Mouse (Mus musculus) neural tube, embryonic 11.5 days (tissue): ENCODE results near the gene Kyat1. TPM values are rescaled to one million over a fixed set of nuclear protein-coding genes. Genes with fewer than 3 reads are reported as not detected.
"Not testable (repeated sequence)": the region's sequence is repeated elsewhere in the genome, so short reads cannot be mapped to it uniquely, and the experiment has no call there.

Experiments
- ATAC-seq: fragments of 200-750 bp; cut with Nextera tagmentation; 2 replicates; pipeline ENCODE4 v1.8.0; 2017; ENCODE audit warnings: moderate number of reproducible peaks, mild to moderate bottlenecking, moderate TSS enrichment, moderate library complexity; ENCODE audit not compliant: insufficient read depth, low FRiP score, low TSS enrichment
- DNase-seq: peaks from one replicate; pipeline ENCODE4 v3.0.0-alpha.2; 2015; ENCODE audit warnings: low spot score
- H3K27ac ChIP-seq: fragments of 300-500 bp; sonication (generic); 2 replicates; pipeline ENCODE4 v1.5.1; 2014; ENCODE audit warnings: low read depth, mild to moderate bottlenecking, low read length
- H3K27me3 ChIP-seq: fragments of 300-500 bp; sonication (generic); 2 replicates; pipeline ENCODE4 v1.6.1; 2014; ENCODE audit warnings: mild to moderate bottlenecking, low read length, mixed read lengths; ENCODE audit not compliant: control insufficient read depth, insufficient read depth
- H3K36me3 ChIP-seq: fragments of 300-500 bp; sonication (generic); 2 replicates; pipeline ENCODE4 v1.6.1; 2014; ENCODE audit warnings: mild to moderate bottlenecking, low read length, moderate library complexity, mixed read lengths; ENCODE audit not compliant: control insufficient read depth, insufficient read depth
- H3K4me1 ChIP-seq: fragments of 300-500 bp; sonication (generic); 2 replicates; pipeline ENCODE4 v1.6.1; 2014; ENCODE audit warnings: low read length, mixed read lengths; ENCODE audit not compliant: control insufficient read depth, insufficient read depth
- H3K4me2 ChIP-seq: fragments of 300-500 bp; sonication (generic); 2 replicates; pipeline ENCODE4 v1.6.1; 2014; ENCODE audit warnings: low read depth, mild to moderate bottlenecking, moderate library complexity
- H3K4me3 ChIP-seq: fragments of 300-500 bp; sonication (generic); 2 replicates; pipeline ENCODE4 v1.5.1; 2014; ENCODE audit warnings: low read depth, low read length
- H3K9ac ChIP-seq: fragments of 300-500 bp; sonication (generic); 2 replicates; pipeline ENCODE4 v1.6.1; 2014; ENCODE audit warnings: mild to moderate bottlenecking, low read length
- H3K9me3 ChIP-seq: fragments of 300-500 bp; sonication (generic); 2 replicates; pipeline ENCODE4 v1.6.1; 2016; ENCODE audit warnings: low read length; ENCODE audit not compliant: control insufficient read depth
- WGBS: fragments of 180-500 bp; shearing (Covaris S2); extraction: QIAGEN DNeasy Blood & Tissue Kit; methylation state at CpG from one replicate; pipeline ENCODE4 v1.1.7; 2014; 5-methylcytosine and 5-hydroxymethylcytosine counted together
- polyA plus RNA-seq: library from polyadenylated mRNA; unstranded; fragments of >200 nt; fragmentation: Nextera tagmentation; extraction: Ambion mirVana; gene quantifications from 2 replicates; pipeline ENCODE4 v1.2.1, GENCODE M21; 2014

Kyat1 gene
- polyA plus RNA-seq, 1 experiment from 2014 or later = 10.5 TPM

DNA sequence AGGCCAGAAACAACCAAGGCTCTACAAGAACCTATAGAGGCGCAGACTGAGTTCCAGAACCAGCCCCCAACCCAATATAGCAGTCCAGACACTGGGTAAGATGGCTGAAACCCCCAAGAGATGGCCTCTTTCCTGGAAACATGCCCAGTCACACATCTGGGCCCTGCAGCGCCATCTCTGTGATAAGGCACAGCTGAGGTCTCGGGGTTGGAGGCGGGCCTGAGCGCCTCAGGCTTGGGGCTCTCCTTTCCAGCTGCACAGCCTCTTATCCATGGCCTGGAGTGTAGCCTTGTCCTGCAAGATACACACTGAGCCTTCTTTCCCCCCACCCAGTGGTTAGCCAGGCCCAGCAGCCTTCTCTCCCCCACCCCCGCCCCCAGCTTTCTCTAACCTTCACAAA lies 20.4 kb downstream of the Kyat1 start:
- WGBS = 92% methylated on average over 6 of the region's 6 CpGs
- no peaks in the 10 kb centered on the region for H3K9me3 ChIP-seq
- no peaks in the 10 kb centered on the region for H3K27me3 ChIP-seq
- H3K27ac ChIP-seq = no peak overlapping the region
- no peaks in the 10 kb centered on the region for H3K36me3 ChIP-seq
- H3K4me3 ChIP-seq = no peak overlapping the region
- ATAC-seq (no peak), DNase-seq (no peak)
- H3K4me1 ChIP-seq = no peaks in the 10 kb centered on the region
- H3K9ac ChIP-seq = no peak overlapping the region
- H3K4me2 ChIP-seq = no peak overlapping the region

DNA sequence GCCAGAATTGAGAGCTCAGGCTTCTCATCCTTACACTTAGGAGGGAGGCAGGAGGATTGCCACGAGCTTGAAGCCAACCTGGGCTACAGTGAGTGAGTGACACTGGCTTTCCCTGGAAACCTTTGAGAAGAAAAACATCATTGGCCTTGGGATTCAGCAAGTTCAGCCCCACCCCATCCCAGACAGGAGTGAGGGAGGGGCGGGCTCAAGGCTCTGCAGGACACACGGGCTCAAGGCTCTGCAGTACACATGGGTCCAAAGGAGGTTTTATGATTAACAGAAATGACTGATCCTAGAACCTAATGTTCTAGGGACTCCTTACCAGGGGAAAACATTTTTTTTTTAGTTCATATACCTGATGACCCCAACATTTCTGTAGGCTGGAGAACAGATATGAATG lies 21.9 kb downstream of the Kyat1 start:
- WGBS = 79% methylated on average over 3 of the region's 3 CpGs

DNA sequence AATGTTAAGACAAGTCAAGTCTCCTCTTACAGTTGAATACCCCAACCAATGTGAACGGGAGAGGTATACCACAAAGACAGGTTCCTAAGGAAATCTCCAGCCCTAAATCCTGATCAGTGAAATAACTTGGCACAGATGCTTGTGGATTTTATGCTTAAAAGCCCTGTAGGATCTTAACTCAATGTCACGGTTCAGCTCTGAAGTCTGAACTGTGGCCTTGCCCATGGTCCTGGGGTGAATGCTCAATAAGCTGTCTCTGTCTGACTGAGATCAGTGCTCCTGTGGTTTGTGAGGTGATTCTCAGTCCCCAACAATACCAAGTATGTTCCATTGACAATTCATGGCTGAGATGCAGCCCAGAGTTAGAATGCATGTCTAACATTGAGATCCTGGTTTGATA lies 23.2 kb downstream of the Kyat1 start:
- DNase-seq (no peak), ATAC-seq (no peak)
- Histone ChIP-seq H3K9me3 (no peaks in the 10 kb centered on the region), H3K36me3 (no peaks in the 10 kb centered on the region), H3K27me3 (no peaks in the 10 kb centered on the region), H3K4me1 (peaks cover 4% of the 10 kb centered on the region), H3K27ac (no peak overlapping the region), H3K4me2 (no peak overlapping the region), H3K9ac (no peak overlapping the region), H3K4me3 (no peak overlapping the region)
- WGBS = 89% methylated on average over 2 of the region's 2 CpGs

More for the DNA sequence above, 21.9 kb downstream of the Kyat1 start:
- DNase-seq (no peak), ATAC-seq (no peak)
- Histone ChIP-seq H3K9me3 (no peaks in the 10 kb centered on the region), H3K27me3 (no peaks in the 10 kb centered on the region), H3K27ac (no peak overlapping the region), H3K4me2 (no peak overlapping the region), H3K36me3 (no peaks in the 10 kb centered on the region), H3K9ac (no peak overlapping the region), H3K4me1 (no peaks in the 10 kb centered on the region), H3K4me3 (no peak overlapping the region)

DNA sequence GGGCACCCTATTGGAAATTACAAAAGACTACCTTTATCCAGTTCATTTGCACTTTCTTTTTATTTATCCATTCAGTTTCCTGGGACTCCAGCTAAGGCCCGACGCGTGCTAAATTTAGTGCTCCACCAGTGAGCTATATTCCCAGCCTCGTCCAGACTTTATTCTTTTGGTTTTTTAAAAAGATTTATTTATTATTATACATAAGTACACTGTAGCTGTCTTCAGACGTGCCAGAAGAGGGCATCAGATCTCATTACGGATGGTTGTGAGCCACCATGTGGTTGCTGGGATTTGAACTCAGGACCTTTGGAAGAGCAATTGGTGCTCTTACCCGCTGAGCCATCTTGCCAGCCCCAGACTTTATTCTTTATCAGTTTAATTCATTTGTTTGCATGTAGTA lies 26.9 kb downstream of the Kyat1 start:
- not testable (repeated sequence) for H3K27ac ChIP-seq, H3K9me3 ChIP-seq, H3K4me1 ChIP-seq, H3K9ac ChIP-seq, H3K27me3 ChIP-seq, ATAC-seq, DNase-seq
- Histone ChIP-seq H3K36me3 (peaks cover 14% of the 10 kb centered on the region), H3K4me3 (peak overlapping the region; percentile 68; the same call in 1 of the 2 replicates), H3K4me2 (peak overlapping the region; percentile 70)
- WGBS = 52% methylated on average over 7 of the region's 7 CpGs

DNA sequence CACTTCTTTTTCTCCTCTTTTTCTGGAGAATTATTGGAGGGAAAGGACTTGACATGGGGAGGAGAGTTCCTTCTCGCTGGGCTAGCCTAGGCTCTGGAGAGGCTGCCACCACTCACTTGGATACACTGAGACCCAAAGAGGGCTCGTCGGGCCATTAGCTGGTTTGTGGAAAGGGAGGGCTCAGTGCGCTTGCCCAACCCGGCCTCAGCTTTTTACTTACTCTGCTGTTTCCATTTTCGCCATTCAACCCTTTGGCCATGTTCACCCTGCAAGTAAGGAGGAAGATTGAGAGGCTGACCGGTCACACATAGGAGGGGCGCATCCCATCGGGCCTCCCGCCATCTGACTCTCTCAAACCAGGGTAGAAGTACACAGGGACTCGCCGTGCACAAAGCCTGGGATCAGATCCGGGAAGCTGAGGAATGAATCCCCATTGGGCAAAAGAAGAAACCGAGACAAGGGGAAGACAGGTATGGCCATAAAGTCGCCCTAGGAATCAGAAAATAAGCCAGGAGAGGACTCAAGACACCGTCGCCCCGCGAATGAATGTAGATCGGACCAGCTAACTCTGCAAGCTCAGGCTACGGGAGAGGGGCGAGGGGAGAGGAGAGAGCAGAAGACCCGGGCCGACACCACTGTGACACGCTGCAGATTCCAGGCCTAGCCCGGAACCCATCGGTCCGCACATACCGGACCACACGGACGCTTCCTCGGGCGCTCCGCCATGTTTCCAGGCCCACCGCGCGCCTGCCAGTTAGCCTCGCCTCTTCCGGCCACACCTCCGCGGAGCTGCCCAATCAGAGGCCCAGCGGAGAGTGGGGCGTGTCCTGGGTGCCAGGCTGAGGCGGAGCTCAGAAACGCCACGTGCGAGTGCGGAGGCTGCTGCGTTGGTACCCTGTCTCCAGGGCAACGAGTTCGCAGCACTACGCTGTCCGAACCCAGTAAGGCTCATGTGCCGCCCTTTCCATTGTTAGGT lies 27.7 kb downstream of the Kyat1 start, which contains the start of gene Spout1:
Spout1 (minus strand) TSS at position 760 of the 976 bp plus-strand sequence.
- peaks cover 18% of the 10 kb centered on the region for H3K36me3 ChIP-seq
- 3% methylated on average over 54 of the region's 54 CpGs for whole genome bisulfite sequencing
- DNase-seq (peak; percentile 98), ATAC-seq (peak; percentile 99)
- H3K9me3 ChIP-seq = no peaks in the 10 kb centered on the region
- peak within 1 kb of the TSS; percentile 68 for H3K4me3 ChIP-seq
- peak within 1 kb of the TSS; percentile 70 for H3K4me2 ChIP-seq
- peaks cover 6% of the 10 kb centered on the region for H3K4me1 ChIP-seq
- no peaks in the 10 kb centered on the region for H3K27me3 ChIP-seq
- H3K9ac ChIP-seq = peak within 1 kb of the TSS; percentile 60
- no peak within 1 kb of the TSS for H3K27ac ChIP-seq

DNA sequence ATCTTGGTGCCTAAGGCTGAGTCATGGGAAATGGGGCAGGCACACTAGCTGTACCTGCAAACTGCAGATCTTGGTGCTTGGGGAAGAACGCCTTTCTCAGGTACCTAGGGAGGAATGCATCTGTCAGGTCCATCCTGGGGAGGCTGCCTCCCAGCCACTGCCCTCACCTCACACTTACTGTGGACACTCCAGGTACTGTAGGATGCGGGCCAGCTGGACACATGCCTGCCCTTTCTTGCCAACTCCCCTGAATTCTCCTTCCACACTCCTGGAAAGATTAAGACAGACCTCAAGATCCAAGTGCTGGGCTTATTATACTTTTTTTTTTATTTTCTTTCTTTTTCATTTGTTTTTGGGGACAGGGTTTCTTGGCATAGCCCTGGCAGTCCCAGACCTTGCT lies 29.1 kb downstream of the Kyat1 start:
- Histone ChIP-seq H3K4me1 (peaks cover 6% of the 10 kb centered on the region), H3K9ac (no peak overlapping the region), H3K36me3 (peaks cover 18% of the 10 kb centered on the region), H3K27me3 (no peaks in the 10 kb centered on the region), H3K4me2 (no peak overlapping the region), H3K4me3 (no peak overlapping the region), H3K27ac (no peak overlapping the region), H3K9me3 (no peaks in the 10 kb centered on the region)
- ATAC-seq (no peak), DNase-seq (no peak)
- WGBS = 89% methylated on average over 2 of the region's 2 CpGs

DNA sequence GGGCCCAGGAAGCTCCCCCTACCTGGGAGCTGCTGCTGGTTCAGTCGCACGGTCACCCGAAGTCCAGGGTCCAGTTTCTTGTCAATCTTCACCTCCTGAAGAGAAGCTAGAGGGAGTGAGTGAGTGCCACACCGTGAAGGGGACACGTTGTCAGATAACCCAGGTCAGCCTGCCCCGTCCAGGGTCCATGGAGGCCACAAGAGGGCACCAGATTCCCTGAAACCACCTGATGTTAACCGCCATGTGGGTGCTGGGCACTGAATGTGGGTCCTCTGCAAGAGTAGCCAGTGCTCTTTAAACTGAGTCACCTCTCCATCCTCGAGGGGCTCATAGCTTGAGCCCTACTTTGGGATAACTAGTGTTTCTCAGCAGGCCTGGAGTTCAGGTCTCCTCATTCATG lies 29.8 kb downstream of the Kyat1 start:
- WGBS = 91% methylated on average over 8 of the region's 8 CpGs
- H3K4me1 ChIP-seq = peaks cover 6% of the 10 kb centered on the region
- no peak for ATAC-seq

DNA sequence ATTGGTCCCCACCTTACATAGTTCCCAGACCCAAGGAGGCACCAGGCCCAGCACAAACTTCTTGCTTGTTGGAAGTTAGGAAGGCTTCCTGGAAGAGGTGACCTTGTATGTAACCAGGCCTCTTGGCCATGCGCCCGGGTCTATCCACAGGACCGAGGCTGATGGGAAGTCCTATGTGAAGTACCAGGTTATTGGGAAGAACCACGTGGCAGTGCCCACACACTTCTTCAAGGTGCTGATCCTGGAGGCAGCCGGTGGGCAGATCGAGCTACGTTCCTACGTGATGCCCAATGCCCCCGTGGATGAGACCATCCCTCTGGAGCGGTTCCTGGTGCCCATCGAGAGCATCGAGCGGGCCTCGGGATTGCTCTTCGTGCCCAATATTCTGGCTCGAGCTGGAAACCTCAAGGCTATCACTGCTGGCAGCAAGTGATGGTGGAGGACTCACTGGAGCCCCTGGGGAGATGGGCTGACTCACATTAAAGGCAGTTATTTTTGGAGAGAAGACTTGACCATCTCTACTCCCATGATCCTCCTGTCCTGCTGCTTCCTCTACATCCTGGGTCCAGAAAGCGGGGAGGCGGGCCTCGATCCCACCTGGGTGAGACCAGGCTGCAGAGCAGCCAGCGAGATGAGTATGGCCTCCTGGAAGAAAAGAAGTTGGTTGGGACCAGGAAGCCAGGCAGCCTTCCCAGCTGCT lies 32.0 kb downstream of the Kyat1 start:
- Histone ChIP-seq H3K4me3 (no peak overlapping the region), H3K4me2 (no peak overlapping the region), H3K27ac (no peak overlapping the region), H3K27me3 (no peaks in the 10 kb centered on the region), H3K4me1 (peaks cover 6% of the 10 kb centered on the region), H3K36me3 (peaks cover 18% of the 10 kb centered on the region), H3K9me3 (no peaks in the 10 kb centered on the region), H3K9ac (no peak overlapping the region)
- DNase-seq (no peak), ATAC-seq (no peak)
- 95% methylated on average over 20 of the region's 20 CpGs for WGBS

More for the DNA sequence above, 29.8 kb downstream of the Kyat1 start:
- Histone ChIP-seq H3K36me3 (peaks cover 18% of the 10 kb centered on the region), H3K4me2 (no peak overlapping the region), H3K9ac (no peak overlapping the region), H3K27ac (no peak overlapping the region), H3K9me3 (no peaks in the 10 kb centered on the region), H3K27me3 (no peaks in the 10 kb centered on the region), H3K4me3 (no peak overlapping the region)
- no peak for DNase-seq
